Mouse (Mus musculus) ES-E14 (cell line): Measurements from ENCODE around the gene Taf1c.

ENCODE experiments used
- CHD2 ChIP-seq: IDR thresholded peaks from 2 replicates; pipeline ENCODE4 v1.6.1; 2014; ENCODE audit warnings: mild to moderate bottlenecking, low read depth, low read length, inconsistent platforms
- HCFC1 ChIP-seq: IDR thresholded peaks from 2 replicates; pipeline ENCODE4 v1.6.1; 2012; ENCODE audit warnings: low read length, inconsistent platforms, borderline replicate concordance; ENCODE audit not compliant: insufficient read depth
- MAFK ChIP-seq: IDR thresholded peaks from 2 replicates; pipeline ENCODE4 v1.6.1; 2014; ENCODE audit warnings: mild to moderate bottlenecking, low read depth, low read length, inconsistent platforms; ENCODE audit not compliant: insufficient read depth
- ZC3H11A ChIP-seq: IDR thresholded peaks from 2 replicates; pipeline ENCODE4 v1.6.1; 2012; ENCODE audit warnings: low read depth, mild to moderate bottlenecking, inconsistent platforms, low read length, borderline replicate concordance

- TF ChIP-seq ZC3H11A (no peak), MAFK (no peak), HCFC1 (no peak), CHD2 (no peak)
Measured at GRCm38 (mm10) chr8:119603771-119604170, 1.3 kb downstream of the Taf1c start.
